Mouse (Mus musculus) ZHBTc4 (cell line): Measurements from ENCODE around the gene Nifk.

Experiments
- DNase-seq: peaks from one replicate; pipeline ENCODE4 v3.0.0-alpha.2; 2011; ENCODE audit warnings: low read depth, low spot score

Nifk gene

GRCm38 (mm10) chr1:118380105-118380786 is 58.6 kb downstream of the Nifk start:
- no peak for DNase-seq
